ENCODE assay signal across 9 mouse cellular contexts in the genomic region with DNA sequence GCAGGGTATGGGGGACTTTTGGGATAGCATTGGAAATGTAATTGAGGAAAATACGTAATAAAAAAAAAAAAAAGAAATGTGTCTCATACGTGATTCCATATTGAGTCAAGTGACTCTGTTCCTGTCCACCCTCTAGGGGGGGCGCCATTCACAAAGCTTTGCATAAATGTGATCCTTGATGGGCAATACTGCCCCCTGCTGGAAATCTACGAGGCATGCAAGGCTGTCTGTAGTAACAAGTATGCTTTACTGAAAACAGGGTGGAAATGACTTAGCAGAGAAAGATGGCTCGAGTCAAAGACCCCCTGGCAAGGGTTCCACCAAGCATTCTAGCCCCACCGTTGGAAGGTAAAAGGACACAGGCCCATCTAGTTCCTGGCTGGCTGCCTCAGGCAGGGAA.
A peak's percentile ranks its signal among the peaks of the same experiment; 100 is the strongest.
DNase-seq lines count a peak whose midpoint lies in the region; ATAC-seq and TF ChIP-seq lines count a peak whose summit lies in the region.
"Had no signal": no experiment of that assay in that cellular context is flagged by ENCODE, and none has a peak within 500 bp of the region (broad histone marks: within the 10 kb centered on the region; RNA-seq: fewer than 3 reads in every experiment).

No protein-coding gene starts in this region.

- no peaks in the 10 kb centered on the region for H3K27me3 ChIP-seq in heart, adult 2 months (ENCODE audit: control insufficient read depth, insufficient read depth, low read length)
- H3K27me3 ChIP-seq in heart, embryonic 12.5 days (replicated peaks), result no peaks in the 10 kb centered on the region
- H3K27me3 ChIP-seq in heart, embryonic 11.5 days (ENCODE audit: control insufficient read depth, insufficient read depth, low read length), result no peaks in the 10 kb centered on the region
- H3K27me3 ChIP-seq: stomach, embryonic 15.5 days had no signal

- H3K4me1 ChIP-seq in heart, adult 2 months (ENCODE audit: control insufficient read depth, insufficient read depth, low read length), result no peaks in the 10 kb centered on the region
- 0 out of 2 replicates have a peak, but pooled peaks cover 2% of the 10 kb centered on the region for H3K4me1 ChIP-seq in heart, embryonic 12.5 days (replicated peaks)
- no peaks in the 10 kb centered on the region for H3K4me1 ChIP-seq in bone marrow, adult 2 months (ENCODE audit: control insufficient read depth, insufficient read depth, low read length)
- H3K4me1 ChIP-seq in heart, embryonic 11.5 days (ENCODE audit: control insufficient read depth, insufficient read depth, low read length), result no peaks in the 10 kb centered on the region
- H3K4me1 ChIP-seq: stomach, embryonic 15.5 days had no signal

- TF ChIP-seq EP300 in heart, adult 2 months (IDR thresholded peaks at IDR 0.05; ENCODE audit: insufficient read depth, low read depth, low read length), result no peak

- TF ChIP-seq CTCF in heart, adult 2 months (IDR thresholded peaks at IDR 0.05), result peak; percentile 54
- peak; percentile 39; the same call in 1 of the 2 replicates for TF ChIP-seq CTCF in bone marrow, adult 2 months (IDR thresholded peaks at IDR 0.05; ENCODE audit: control insufficient read depth, insufficient read depth, low read length)

- H3K36me3 ChIP-seq in heart, adult 2 months (ENCODE audit: control insufficient read depth, insufficient read depth, low read length), result no peaks in the 10 kb centered on the region
- no peaks in the 10 kb centered on the region for H3K36me3 ChIP-seq in heart, embryonic 12.5 days
- H3K36me3 ChIP-seq in heart, embryonic 11.5 days (ENCODE audit: control insufficient read depth, insufficient read depth, low read length), result no peaks in the 10 kb centered on the region
- H3K36me3 ChIP-seq: stomach, embryonic 15.5 days had no signal

- H3K4me3 ChIP-seq in heart, adult 2 months, result no peak overlapping the region
- H3K4me3 ChIP-seq in heart, embryonic 12.5 days, result no peak overlapping the region
- H3K4me3 ChIP-seq in bone marrow, adult 2 months (replicated peaks; ENCODE audit: control insufficient read depth, low read depth, low read length), result no peak overlapping the region
- H3K4me3 ChIP-seq in heart, embryonic 11.5 days (ENCODE audit: low read depth, low read length), result no peak overlapping the region
- H3K4me3 ChIP-seq: stomach, embryonic 15.5 days had no signal

- no peaks in the 10 kb centered on the region for H3K79me2 ChIP-seq in heart, adult 2 months (replicated peaks; ENCODE audit: control insufficient read depth, insufficient read depth, low read length)

- TF ChIP-seq POLR2A in heart, adult 2 months (IDR thresholded peaks at IDR 0.05; ENCODE audit: insufficient read depth, low read depth, low read length), result no peak
- no peak for TF ChIP-seq POLR2A in bone marrow, adult 2 months (IDR thresholded peaks at IDR 0.05; ENCODE audit: borderline replicate concordance, control insufficient read depth, low read depth, low read length)

- DNase-seq in heart, adult 2 months, result no peak
- peak; percentile 78 for DNase-seq in A20 (ENCODE audit: low read depth, low spot score)
- peak; percentile 10 for DNase-seq in lung, postnatal 25 days (ENCODE audit: low spot score)
- no peak for DNase-seq in cerebellum, adult 9-11 months
- DNase-seq in right cerebral cortex, adult 18-20 months, result no peak

- H3K9ac ChIP-seq in heart, adult 2 months (ENCODE audit: low read depth, low read length), result no peak overlapping the region
- no peak overlapping the region for H3K9ac ChIP-seq in heart, embryonic 12.5 days
- H3K9ac ChIP-seq in heart, embryonic 11.5 days (ENCODE audit: low read depth, low read length), result no peak overlapping the region
- H3K9ac ChIP-seq: stomach, embryonic 15.5 days had no signal

- no peak overlapping the region for H3K27ac ChIP-seq in heart, adult 2 months
- H3K27ac ChIP-seq in heart, embryonic 12.5 days (ENCODE audit: poor library complexity, severe bottlenecking), result no peak overlapping the region
- no peak overlapping the region for H3K27ac ChIP-seq in bone marrow, adult 2 months (ENCODE audit: control insufficient read depth, insufficient read depth, low read depth, low read length, poor library complexity)
- no peak overlapping the region for H3K27ac ChIP-seq in heart, embryonic 11.5 days (ENCODE audit: low read depth, low read length)
- H3K27ac ChIP-seq: stomach, embryonic 15.5 days had no signal

- intact Hi-C loops in heart, adult 2 months (cut with DNase I), result no loop called here

- WGBS in heart, adult 2 months, result 50% methylated on average over 6 of the region's 6 CpGs
- 48% methylated on average over 6 of the region's 6 CpGs for WGBS in heart, embryonic 12.5 days
- WGBS in bone marrow, adult 2 months, result 32% methylated on average over 6 of the region's 6 CpGs
- 47% methylated on average over 6 of the region's 6 CpGs for WGBS in heart, embryonic 11.5 days (ENCODE audit: insufficient replicate concordance)

- no peak for ATAC-seq in heart, embryonic 12.5 days (ENCODE audit: insufficient number of reproducible peaks, low FRiP score)
- ATAC-seq in heart, embryonic 11.5 days (replicated peaks; ENCODE audit: insufficient number of reproducible peaks, low FRiP score, low TSS enrichment), result no peak

- H3K9me3 ChIP-seq in heart, embryonic 12.5 days (replicated peaks), result no peaks in the 10 kb centered on the region
- no peaks in the 10 kb centered on the region for H3K9me3 ChIP-seq in heart, embryonic 11.5 days (replicated peaks; ENCODE audit: control insufficient read depth, low read length)
- H3K9me3 ChIP-seq: stomach, embryonic 15.5 days had no signal

- no peak overlapping the region for H3K4me2 ChIP-seq in heart, embryonic 12.5 days
- no peak overlapping the region for H3K4me2 ChIP-seq in heart, embryonic 11.5 days
- H3K4me2 ChIP-seq: stomach, embryonic 15.5 days had no signal

Comparison
In these comparisons a context has a peak if more than half of its experiments do, and no peak if none do; other contexts are left out.
1. DNase-seq: peak in A20 (single experiment) and lung, postnatal 25 days (single experiment); none in heart, adult 2 months (0 of 2), cerebellum, adult 9-11 months (single experiment) and right cerebral cortex, adult 18-20 months (single experiment).